Mouse (Mus musculus) liver, postnatal 0 days (tissue): Measurements from ENCODE around the gene Slc37a3. TPM values are rescaled to one million over a fixed set of nuclear protein-coding genes. Genes with fewer than 3 reads are reported as not detected.
"Not testable (repeated sequence)": the region's sequence is repeated elsewhere in the genome, so short reads cannot be mapped to it uniquely, and the experiment has no call there.

ENCODE experiments used
- ATAC-seq: fragments of 200-750 bp; cut with Nextera tagmentation; 2 replicates; pipeline ENCODE4 v1.8.0; 2017; ENCODE audit warnings: mild to moderate bottlenecking, moderate library complexity
- DNase-seq: peaks from one replicate; pipeline ENCODE4 v3.0.0-alpha.2; 2016
- H3K27ac ChIP-seq: fragments of 300-500 bp; sonication (generic); 2 replicates; pipeline ENCODE4 v1.5.1; 2014; ENCODE audit warnings: antibody characterized with exemption, moderate library complexity, mild to moderate bottlenecking, low read depth
- H3K27me3 ChIP-seq: fragments of 300-500 bp; sonication (generic); 2 replicates; pipeline ENCODE4 v1.6.1; 2014; ENCODE audit warnings: low read length, control low read depth, mixed read lengths; ENCODE audit not compliant: insufficient read depth
- H3K36me3 ChIP-seq: fragments of 300-500 bp; sonication (generic); replicated peaks from 2 replicates; pipeline ENCODE4 v1.6.1; 2014; ENCODE audit warnings: mild to moderate bottlenecking, control low read depth, low read length, moderate library complexity, mixed read lengths; ENCODE audit not compliant: insufficient read depth
- H3K4me1 ChIP-seq: fragments of 300-500 bp; sonication (generic); 2 replicates; pipeline ENCODE4 v1.6.1; 2014; ENCODE audit warnings: antibody characterized with exemption, mild to moderate bottlenecking, control low read depth; ENCODE audit not compliant: insufficient read depth
- H3K4me2 ChIP-seq: fragments of 300-500 bp; sonication (generic); 2 replicates; pipeline ENCODE4 v1.6.1; 2014; ENCODE audit warnings: low read depth, mild to moderate bottlenecking, low read length, moderate library complexity, mixed read lengths
- H3K4me3 ChIP-seq: fragments of 300-500 bp; sonication (generic); 2 replicates; pipeline ENCODE4 v1.5.1; 2014; ENCODE audit warnings: low read depth, low read length
- H3K9ac ChIP-seq: fragments of 300-500 bp; sonication (generic); replicated peaks from 2 replicates; pipeline ENCODE4 v1.6.1; 2014; ENCODE audit warnings: mild to moderate bottlenecking, moderate library complexity
- H3K9me3 ChIP-seq: fragments of 300-500 bp; sonication (generic); 2 replicates; pipeline ENCODE4 v1.6.1; 2016; ENCODE audit warnings: mild to moderate bottlenecking, control low read depth, low read length, mixed read lengths
- CTCF ChIP-seq: sonication (generic); IDR thresholded peaks from 2 replicates; pipeline ENCODE4 v1.5.1; 2016; ENCODE audit warnings: antibody characterized with exemption, low read depth
- EP300 ChIP-seq: IDR thresholded peaks from 2 replicates; pipeline ENCODE4 v1.6.1; 2016; ENCODE audit warnings: antibody characterized with exemption, low read depth, mild to moderate bottlenecking
- WGBS: fragments of 180-500 bp; shearing (Covaris S2); extraction: QIAGEN DNeasy Blood & Tissue Kit; methylation state at CpG from one replicate; pipeline ENCODE4 v1.1.7; 2014; ENCODE audit not compliant: insufficient replicate concordance; 5-methylcytosine and 5-hydroxymethylcytosine counted together
- polyA plus RNA-seq: library from polyadenylated mRNA; unstranded; fragments of >200 nt; fragmentation: Nextera tagmentation; extraction: Ambion mirVana; gene quantifications from 2 replicates; pipeline ENCODE4 v1.2.1, GENCODE M21; 2015

Gene Slc37a3
- polyA plus RNA-seq, 1 experiment from 2014 or later, result 16.0 TPM

DNA sequence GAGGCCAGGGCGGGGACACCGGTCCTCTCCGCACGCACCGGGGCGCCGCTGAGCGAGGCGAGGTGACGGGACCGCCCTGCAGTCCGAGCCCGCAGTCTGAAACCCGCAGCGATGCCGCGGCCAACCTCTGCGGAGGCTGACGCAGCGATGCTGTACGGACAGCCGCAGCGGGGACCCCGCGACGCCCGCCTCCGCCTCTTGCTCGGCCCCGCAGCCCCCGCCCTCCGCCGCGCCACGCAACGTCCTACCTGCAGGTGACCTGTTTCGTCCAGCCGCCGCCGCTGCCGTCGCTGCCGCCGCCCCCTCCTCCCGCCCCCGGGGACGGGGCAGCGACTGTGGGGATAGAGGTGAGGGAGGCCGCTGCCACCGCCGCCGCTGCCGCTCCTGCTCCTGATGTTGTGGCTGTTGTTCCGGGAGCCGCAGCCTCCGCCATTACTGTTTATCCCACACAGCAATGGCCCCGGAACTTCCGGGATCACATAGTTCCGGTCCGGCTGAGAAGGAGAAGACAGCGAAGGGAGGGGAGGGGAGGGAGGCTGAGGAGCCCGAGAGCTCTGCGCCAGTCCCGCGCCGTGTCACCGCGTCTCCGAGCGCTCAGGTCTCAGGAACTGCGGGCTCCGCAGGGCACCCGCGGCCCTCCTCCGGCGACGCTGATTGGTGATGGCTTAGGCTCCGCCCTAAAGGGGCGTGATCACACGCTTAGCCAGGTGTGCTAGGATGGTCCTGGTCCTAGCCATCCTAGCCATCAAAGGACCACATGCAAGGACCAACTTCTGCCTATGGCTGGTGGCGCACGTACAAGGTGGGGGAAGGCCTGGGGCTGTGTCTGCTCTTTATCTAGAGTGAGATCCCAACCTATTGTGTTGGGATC, 42.6 kb upstream of the Slc37a3 start, which contains the start of gene Mkrn1:
Gene Mkrn1, minus strand, starts transcription at position 612 of the 871 bp plus-strand sequence.
- H3K4me1 ChIP-seq, result peaks cover 35% of the 10 kb centered on the region
- peak; percentile 90 for DNase-seq
- WGBS, result 1% methylated on average over 49 of the region's 82 CpGs
- H3K9ac ChIP-seq, result peak within 1 kb of the TSS; percentile 96
- peaks cover 2% of the 10 kb centered on the region; the same call in 1 of the 2 replicates for H3K36me3 ChIP-seq
- H3K4me2 ChIP-seq, result peak within 1 kb of the TSS; percentile 80
- peak within 1 kb of the TSS; percentile 100 for H3K4me3 ChIP-seq
- no peak; the same call in 1 of the 2 replicates for TF ChIP-seq CTCF
- TF ChIP-seq EP300, result no peak
- peak; percentile 84 for ATAC-seq
- H3K9me3 ChIP-seq, result no peaks in the 10 kb centered on the region
- peak within 1 kb of the TSS; percentile 97 for H3K27ac ChIP-seq
- H3K27me3 ChIP-seq, result no peaks in the 10 kb centered on the region

DNA sequence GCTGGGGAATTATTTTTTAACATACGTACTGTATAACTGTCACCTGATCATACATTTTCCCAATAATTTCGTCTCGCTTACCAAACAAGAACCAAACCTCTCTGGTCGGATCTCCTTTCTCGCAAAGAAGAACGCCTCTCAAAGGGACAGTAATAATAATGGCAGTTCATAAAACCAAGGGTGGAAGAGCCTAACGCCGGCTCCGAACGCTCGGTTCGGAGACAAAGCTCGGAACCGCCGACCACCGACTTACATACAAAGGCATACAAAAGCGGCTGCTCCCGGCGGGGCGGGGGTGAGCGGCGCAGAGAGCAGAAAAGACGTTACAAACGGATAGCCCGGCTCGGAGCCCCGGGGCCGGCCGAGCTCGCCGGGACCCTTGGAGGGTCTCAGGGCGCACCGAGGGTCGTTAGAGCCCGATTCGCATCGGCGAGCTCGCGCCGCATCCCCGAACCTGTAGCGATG, 41.9 kb upstream of the Slc37a3 start:
- Histone ChIP-seq H3K4me3 (peak overlapping the region; percentile 100), H3K36me3 (peaks cover 2% of the 10 kb centered on the region; the same call in 1 of the 2 replicates), H3K27me3 (no peaks in the 10 kb centered on the region), H3K27ac (peak overlapping the region; percentile 97), H3K9me3 (no peaks in the 10 kb centered on the region), H3K4me1 (peaks cover 33% of the 10 kb centered on the region), H3K9ac (peak overlapping the region; percentile 96), H3K4me2 (peak overlapping the region; percentile 80)
- TF ChIP-seq EP300, result no peak
- no peak for DNase-seq
- 0 out of 2 replicates have a peak, but pooled peaks have one; percentile 1 for ATAC-seq
- WGBS, result under 1% methylated on average over 36 of the region's 43 CpGs

GRCm38 (mm10) chr6:39416654-39417053, 39.2 kb upstream of the Slc37a3 start:
- not testable (repeated sequence) for H3K9ac ChIP-seq, ATAC-seq, DNase-seq, H3K36me3 ChIP-seq, H3K9me3 ChIP-seq, H3K27me3 ChIP-seq
- peak overlapping the region; percentile 80 for H3K4me2 ChIP-seq
- peak overlapping the region; percentile 56 for H3K27ac ChIP-seq
- peaks cover 27% of the 10 kb centered on the region for H3K4me1 ChIP-seq
- 0 out of 2 replicates have a peak, but pooled peaks have one; percentile 18 for TF ChIP-seq CTCF
- H3K4me3 ChIP-seq, result peak overlapping the region; percentile 32

GRCm38 (mm10) chr6:39415762-39416161, 38.3 kb upstream of the Slc37a3 start:
- no peak overlapping the region for H3K9ac ChIP-seq
- H3K4me3 ChIP-seq, result no peak overlapping the region
- H3K27me3 ChIP-seq, result no peaks in the 10 kb centered on the region
- no peaks in the 10 kb centered on the region for H3K9me3 ChIP-seq
- TF ChIP-seq EP300, result no peak
- TF ChIP-seq CTCF, result peak; percentile 82
- H3K36me3 ChIP-seq, result peaks cover 4% of the 10 kb centered on the region; the same call in 1 of the 2 replicates
- peak overlapping the region; percentile 22; the same call in 1 of the 2 replicates for H3K4me2 ChIP-seq
- 0 out of 2 replicates have a peak overlapping the region, but pooled peaks have one; percentile 56 for H3K27ac ChIP-seq
- peak; percentile 87 for DNase-seq
- no peak for ATAC-seq
- WGBS, result 55% methylated on average over 3 of the region's 5 CpGs
- peaks cover 23% of the 10 kb centered on the region for H3K4me1 ChIP-seq

GRCm38 (mm10) chr6:39414106-39414505, 36.6 kb upstream of the Slc37a3 start:
- peak; percentile 52 for TF ChIP-seq CTCF
- no peak for TF ChIP-seq EP300
- H3K4me3 ChIP-seq, result no peak overlapping the region
- no peak overlapping the region for H3K27ac ChIP-seq
- no peak overlapping the region for H3K4me2 ChIP-seq
- H3K27me3 ChIP-seq, result no peaks in the 10 kb centered on the region
- peaks cover 16% of the 10 kb centered on the region for H3K36me3 ChIP-seq
- no peak for DNase-seq
- H3K9me3 ChIP-seq, result no peaks in the 10 kb centered on the region
- WGBS, result 81% methylated on average over 1 of the region's 1 CpGs
- ATAC-seq, result no peak
- no peak overlapping the region for H3K9ac ChIP-seq
- H3K4me1 ChIP-seq, result peaks cover 20% of the 10 kb centered on the region

- no peak overlapping the region for H3K9ac ChIP-seq
- ATAC-seq (no peak), DNase-seq (no peak)
- H3K36me3 ChIP-seq, result peaks cover 65% of the 10 kb centered on the region
- H3K4me3 ChIP-seq, result no peak overlapping the region
- H3K9me3 ChIP-seq, result no peaks in the 10 kb centered on the region
- TF ChIP-seq CTCF, result no peak
- no peak for TF ChIP-seq EP300
- H3K4me1 ChIP-seq, result no peaks in the 10 kb centered on the region
- H3K27ac ChIP-seq, result no peak overlapping the region
- H3K27me3 ChIP-seq, result no peaks in the 10 kb centered on the region
- WGBS, result 82% methylated on average over 5 of the region's 5 CpGs
- no peak overlapping the region for H3K4me2 ChIP-seq
Observed at GRCm38 (mm10) chr6:39406480-39406879, 29.0 kb upstream of the Slc37a3 start.
